Mouse (Mus musculus) lung, embryonic 15.5 days (tissue): ENCODE measurements around the gene Yif1a. TPM values are rescaled to one million over a fixed set of nuclear protein-coding genes. Genes with fewer than 3 reads are reported as not detected.
A peak's percentile ranks its signal among the peaks of the same experiment; 100 is the strongest.

Source experiments
- ATAC-seq: fragments of 200-750 bp; cut with Nextera tagmentation; 2 replicates; pipeline ENCODE4 v1.8.0; 2017; ENCODE audit warnings: moderate number of reproducible peaks, borderline replicate concordance; ENCODE audit not compliant: low FRiP score, low TSS enrichment; ENCODE audit errors: extremely low read depth
- H3K27ac ChIP-seq: fragments of 300-500 bp; sonication (generic); 2 replicates; pipeline ENCODE4 v1.5.1; 2015; ENCODE audit warnings: moderate library complexity, mild to moderate bottlenecking, inconsistent platforms
- H3K27me3 ChIP-seq: fragments of 300-500 bp; sonication (generic); 2 replicates; pipeline ENCODE4 v1.6.1; 2015; ENCODE audit warnings: inconsistent platforms
- H3K36me3 ChIP-seq: fragments of 300-500 bp; sonication (generic); 2 replicates; pipeline ENCODE4 v1.6.1; 2015; ENCODE audit warnings: inconsistent platforms
- H3K4me1 ChIP-seq: fragments of 300-500 bp; sonication (generic); 2 replicates; pipeline ENCODE4 v1.6.1; 2015; ENCODE audit warnings: inconsistent platforms
- H3K4me2 ChIP-seq: fragments of 300-500 bp; sonication (generic); 2 replicates; pipeline ENCODE4 v1.6.1; 2015; ENCODE audit warnings: inconsistent platforms, mild to moderate bottlenecking, moderate library complexity
- H3K4me3 ChIP-seq: fragments of 300-500 bp; sonication (generic); 2 replicates; pipeline ENCODE4 v1.5.1; 2015; ENCODE audit warnings: mild to moderate bottlenecking, inconsistent platforms
- H3K9ac ChIP-seq: fragments of 300-500 bp; sonication (generic); 2 replicates; pipeline ENCODE4 v1.6.1; 2015; ENCODE audit warnings: inconsistent platforms
- H3K9me3 ChIP-seq: fragments of 300-500 bp; sonication (generic); 2 replicates; pipeline ENCODE4 v1.6.1; 2016; ENCODE audit warnings: inconsistent platforms
- WGBS: fragments of 180-500 bp; shearing (Covaris S2); methylation state at CpG from one replicate; pipeline ENCODE4 v1.1.7; 2015; 5-methylcytosine and 5-hydroxymethylcytosine counted together
- polyA plus RNA-seq: library from polyadenylated mRNA; unstranded; fragments of >200 nt; fragmentation: Nextera tagmentation; extraction: Ambion mirVana; gene quantifications from 2 replicates; pipeline ENCODE4 v1.2.1, GENCODE M21; 2015

Yif1a gene
- polyA plus RNA-seq, 1 experiment from 2014 or later: 96.8 TPM

DNA sequence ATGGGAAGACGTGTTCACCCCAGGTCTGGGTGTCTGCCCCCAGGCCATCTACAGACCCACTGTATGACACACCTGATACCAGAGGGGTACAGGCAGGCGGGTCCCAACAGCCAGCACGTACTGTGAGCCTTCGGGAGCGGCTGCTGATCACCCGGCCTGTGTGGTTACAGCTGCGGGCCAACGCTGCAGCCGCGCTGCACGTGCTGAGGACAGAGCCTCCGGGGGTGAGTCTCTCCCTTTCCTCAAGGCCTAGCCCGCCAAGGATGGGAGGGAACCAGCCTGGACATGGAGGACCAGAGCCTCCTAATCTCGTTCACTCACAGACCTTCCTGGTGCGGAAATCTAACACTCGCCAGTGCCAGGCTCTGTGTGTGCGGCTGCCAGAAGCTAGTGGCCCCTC is 37.3 kb upstream of the Yif1a start:
- H3K9ac ChIP-seq: peak overlapping the region; percentile 24; the same call in 1 of the 2 replicates
- no peaks in the 10 kb centered on the region for H3K9me3 ChIP-seq
- 9% methylated on average over 17 of the region's 17 CpGs for WGBS
- peak overlapping the region; percentile 55 for H3K4me2 ChIP-seq
- H3K27ac ChIP-seq: peak overlapping the region; percentile 35; the same call in 1 of the 2 replicates
- peaks cover 15% of the 10 kb centered on the region for H3K27me3 ChIP-seq
- peak overlapping the region; percentile 35 for H3K4me3 ChIP-seq
- H3K36me3 ChIP-seq: peaks cover 22% of the 10 kb centered on the region
- 0 out of 2 replicates have a peak, but pooled peaks have one; percentile 14 for ATAC-seq
- H3K4me1 ChIP-seq: peaks cover 26% of the 10 kb centered on the region

DNA sequence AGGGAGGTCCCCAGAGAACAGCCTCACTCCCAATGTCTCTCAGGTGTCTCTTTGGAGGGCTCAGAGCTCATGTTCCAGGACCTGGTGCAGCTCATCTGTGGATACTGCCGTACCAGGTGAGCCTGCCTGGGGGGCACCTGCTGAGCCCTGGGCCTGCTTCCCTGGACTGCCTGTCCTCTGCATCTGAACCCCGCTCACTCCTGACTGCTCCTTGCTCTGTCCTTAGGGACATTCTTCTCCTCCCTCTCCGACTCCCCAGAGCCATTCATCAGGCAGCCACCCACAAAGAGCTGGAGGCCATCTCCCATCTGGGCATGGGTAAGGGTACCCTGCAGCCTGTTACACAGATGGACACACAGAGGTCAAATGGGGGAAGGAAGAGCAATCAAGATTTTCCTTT is 36.8 kb upstream of the Yif1a start:
- peak overlapping the region; percentile 35; the same call in 1 of the 2 replicates for H3K27ac ChIP-seq
- 59% methylated on average over 3 of the region's 3 CpGs for WGBS
- H3K9ac ChIP-seq: 0 out of 2 replicates have a peak overlapping the region, but pooled peaks have one; percentile 24

DNA sequence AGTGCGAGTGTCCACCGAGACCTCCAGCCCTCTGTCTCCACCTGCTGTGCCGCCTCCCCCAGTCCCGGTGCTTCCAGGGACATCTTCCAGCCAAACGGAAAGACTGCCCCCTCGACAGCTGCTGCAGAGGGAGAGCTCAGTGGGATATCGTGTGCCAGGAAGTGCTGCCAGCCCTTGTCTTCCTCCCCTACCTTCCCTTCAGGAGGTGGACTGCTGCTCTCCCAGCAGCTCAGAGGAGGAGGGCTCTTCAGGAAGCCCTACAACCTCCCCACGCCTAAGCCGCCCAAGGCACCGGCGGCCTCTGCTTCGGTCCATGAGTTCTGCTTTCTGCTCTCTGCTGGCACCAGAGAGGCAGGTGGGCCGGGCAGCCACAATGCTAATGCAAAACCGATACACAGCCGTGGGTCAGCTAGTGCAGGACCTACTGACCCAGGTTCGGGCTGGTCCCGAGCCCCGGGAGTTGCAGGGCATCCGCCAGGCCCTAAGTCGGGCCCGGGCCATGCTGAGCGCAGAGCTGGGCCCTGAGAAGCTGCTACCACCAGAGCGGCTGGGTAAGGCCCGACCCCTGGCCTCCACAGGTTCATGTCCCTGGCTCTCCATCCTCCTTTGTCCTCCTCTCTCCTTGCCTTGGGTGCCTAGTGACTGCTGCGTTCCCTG is 36.0 kb upstream of the Yif1a start:
- 29% methylated on average over 25 of the region's 25 CpGs for WGBS
- peaks cover 15% of the 10 kb centered on the region for H3K27me3 ChIP-seq
- peaks cover 35% of the 10 kb centered on the region for H3K4me1 ChIP-seq
- no peak overlapping the region for H3K9ac ChIP-seq
- H3K36me3 ChIP-seq: peaks cover 11% of the 10 kb centered on the region
- H3K9me3 ChIP-seq: no peaks in the 10 kb centered on the region
- H3K4me3 ChIP-seq: no peak overlapping the region
- H3K27ac ChIP-seq: no peak overlapping the region
- no peak for ATAC-seq
- H3K4me2 ChIP-seq: peak overlapping the region; percentile 55

More for the DNA sequence above, 36.8 kb upstream of the Yif1a start:
- Histone ChIP-seq H3K9me3 (no peaks in the 10 kb centered on the region), H3K27me3 (peaks cover 15% of the 10 kb centered on the region), H3K36me3 (peaks cover 19% of the 10 kb centered on the region), H3K4me1 (peaks cover 29% of the 10 kb centered on the region), H3K4me2 (peak overlapping the region; percentile 55), H3K4me3 (peak overlapping the region; percentile 35)
- ATAC-seq: no peak

DNA sequence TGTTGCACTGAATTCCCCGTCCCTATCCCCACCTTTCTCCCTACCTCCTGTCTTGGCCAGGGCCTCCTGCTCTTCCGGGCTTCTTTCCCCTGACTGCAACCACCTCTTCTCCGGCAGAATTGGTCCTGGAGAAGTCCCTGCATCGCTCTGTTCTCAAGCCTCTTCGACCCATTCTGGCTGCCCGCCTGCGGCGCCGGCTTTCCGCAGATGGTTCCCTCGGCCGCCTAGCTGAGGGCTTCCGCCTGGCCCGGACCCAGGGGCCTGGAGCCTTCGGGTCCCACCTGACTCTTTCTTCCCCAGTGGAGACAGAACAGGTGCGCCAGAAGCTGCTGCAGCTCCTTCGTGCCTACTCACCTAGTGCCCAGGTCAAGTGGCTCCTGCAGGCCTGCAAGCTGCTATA is 35.5 kb upstream of the Yif1a start:
- no peaks in the 10 kb centered on the region for H3K9me3 ChIP-seq
- H3K36me3 ChIP-seq: peaks cover 5% of the 10 kb centered on the region
- no peak for ATAC-seq
- H3K4me1 ChIP-seq: peaks cover 40% of the 10 kb centered on the region
- no peak overlapping the region for H3K9ac ChIP-seq
- no peak overlapping the region for H3K27ac ChIP-seq
- peaks cover 15% of the 10 kb centered on the region for H3K27me3 ChIP-seq
- no peak overlapping the region for H3K4me3 ChIP-seq
- H3K4me2 ChIP-seq: no peak overlapping the region
- 65% methylated on average over 17 of the region's 17 CpGs for WGBS

DNA sequence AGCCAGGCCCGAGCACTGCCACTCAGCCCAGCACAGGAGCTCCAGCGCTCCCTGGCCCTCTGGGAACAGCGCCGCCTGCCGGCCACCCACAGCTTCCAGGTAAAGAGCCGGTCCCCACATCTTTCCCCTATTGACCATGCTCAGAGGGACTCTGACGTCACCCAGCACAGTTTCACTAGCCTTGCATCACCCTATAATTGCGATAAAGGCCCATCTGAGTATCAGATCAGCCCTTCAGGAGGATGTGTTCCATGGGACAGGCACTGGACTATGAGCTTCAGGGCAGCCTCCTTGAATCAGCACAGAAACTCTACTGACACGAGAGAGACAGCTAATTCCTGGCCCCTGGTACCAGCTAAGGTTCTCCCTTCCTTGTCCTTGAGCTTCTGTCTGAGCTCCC is 34.4 kb upstream of the Yif1a start:
- H3K4me2 ChIP-seq: no peak overlapping the region
- H3K36me3 ChIP-seq: peaks cover 4% of the 10 kb centered on the region
- H3K9ac ChIP-seq: no peak overlapping the region
- H3K9me3 ChIP-seq: no peaks in the 10 kb centered on the region
- peaks cover 15% of the 10 kb centered on the region for H3K27me3 ChIP-seq
- H3K4me1 ChIP-seq: peaks cover 51% of the 10 kb centered on the region
- WGBS: 19% methylated on average over 9 of the region's 9 CpGs
- no peak overlapping the region for H3K27ac ChIP-seq
- H3K4me3 ChIP-seq: no peak overlapping the region
- no peak for ATAC-seq

DNA sequence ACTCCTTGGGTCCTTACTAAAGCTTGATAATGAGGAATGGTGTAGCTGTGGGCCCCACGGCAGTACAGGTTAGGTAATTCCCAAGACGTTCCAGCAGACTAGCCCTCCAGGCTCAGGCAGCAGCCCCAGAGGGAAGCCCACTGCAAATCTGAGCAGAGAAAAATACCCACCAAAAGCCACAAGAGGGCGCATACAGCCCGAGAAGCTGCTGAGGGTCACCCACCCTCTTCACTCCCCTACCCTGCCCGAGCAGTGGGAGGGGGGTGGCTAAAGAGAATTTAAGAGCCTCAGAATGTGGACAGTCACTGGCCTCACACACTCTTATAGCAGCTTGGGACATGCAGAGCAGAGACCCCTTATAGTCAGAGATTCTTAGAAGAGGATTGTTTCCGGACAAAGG is 32.1 kb upstream of the Yif1a start:
- no peak overlapping the region for H3K27ac ChIP-seq
- H3K9ac ChIP-seq: no peak overlapping the region
- H3K4me1 ChIP-seq: peaks cover 60% of the 10 kb centered on the region
- H3K36me3 ChIP-seq: no peaks in the 10 kb centered on the region
- 11% methylated on average over 6 of the region's 6 CpGs for WGBS
- no peak overlapping the region for H3K4me3 ChIP-seq
- peaks cover 15% of the 10 kb centered on the region for H3K27me3 ChIP-seq
- H3K9me3 ChIP-seq: no peaks in the 10 kb centered on the region
- H3K4me2 ChIP-seq: no peak overlapping the region
- no peak for ATAC-seq

DNA sequence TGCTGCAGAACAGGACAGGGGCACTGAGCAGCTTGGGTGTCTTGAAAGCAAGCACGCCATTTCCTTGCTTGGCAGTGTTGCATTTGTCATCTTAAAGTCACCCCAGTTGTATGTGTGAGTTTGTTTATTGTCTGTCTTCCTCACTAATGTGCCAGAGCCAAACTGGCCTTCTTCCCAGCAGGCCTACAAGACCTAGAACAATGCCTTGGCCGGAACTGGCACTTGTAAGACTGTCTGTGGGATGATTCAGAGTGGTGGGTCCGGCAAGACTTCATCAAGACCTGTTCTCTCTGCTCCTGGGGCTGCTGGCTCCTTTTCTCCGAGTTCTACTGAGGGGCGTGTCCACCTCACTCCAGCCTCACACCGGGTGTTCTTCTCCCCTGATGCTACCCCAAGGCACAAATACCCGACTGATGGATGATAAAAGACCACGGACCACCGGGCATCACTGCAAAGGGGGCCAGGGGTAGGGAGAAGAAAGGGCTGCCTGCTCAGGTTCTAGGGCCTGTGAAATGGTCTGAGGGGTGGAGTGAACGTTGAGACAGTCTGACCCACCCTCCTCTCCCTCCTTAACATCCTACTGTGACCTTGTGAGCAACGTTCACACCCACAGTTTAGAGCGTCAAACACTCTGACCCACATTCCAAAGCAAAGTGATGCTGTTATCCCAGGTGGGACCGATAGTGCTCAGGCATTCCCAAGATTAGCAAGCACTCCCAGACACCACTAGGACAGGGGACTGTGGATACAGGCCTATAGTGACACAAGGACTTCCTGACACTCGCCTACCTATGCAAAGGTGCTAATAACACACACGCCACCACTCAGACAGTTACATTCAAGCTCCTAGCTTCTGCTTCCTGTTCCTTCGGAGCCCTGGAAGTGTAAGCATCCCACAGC is 30.2 kb upstream of the Yif1a start:
- Histone ChIP-seq H3K9me3 (no peaks in the 10 kb centered on the region), H3K9ac (no peak overlapping the region), H3K36me3 (no peaks in the 10 kb centered on the region), H3K4me2 (peak overlapping the region; percentile 32), H3K4me3 (no peak overlapping the region), H3K4me1 (peaks cover 55% of the 10 kb centered on the region), H3K27me3 (peaks cover 3% of the 10 kb centered on the region; the same call in 1 of the 2 replicates), H3K27ac (peak overlapping the region; percentile 87)
- ATAC-seq: no peak
- WGBS: 16% methylated on average over 16 of the region's 16 CpGs

DNA sequence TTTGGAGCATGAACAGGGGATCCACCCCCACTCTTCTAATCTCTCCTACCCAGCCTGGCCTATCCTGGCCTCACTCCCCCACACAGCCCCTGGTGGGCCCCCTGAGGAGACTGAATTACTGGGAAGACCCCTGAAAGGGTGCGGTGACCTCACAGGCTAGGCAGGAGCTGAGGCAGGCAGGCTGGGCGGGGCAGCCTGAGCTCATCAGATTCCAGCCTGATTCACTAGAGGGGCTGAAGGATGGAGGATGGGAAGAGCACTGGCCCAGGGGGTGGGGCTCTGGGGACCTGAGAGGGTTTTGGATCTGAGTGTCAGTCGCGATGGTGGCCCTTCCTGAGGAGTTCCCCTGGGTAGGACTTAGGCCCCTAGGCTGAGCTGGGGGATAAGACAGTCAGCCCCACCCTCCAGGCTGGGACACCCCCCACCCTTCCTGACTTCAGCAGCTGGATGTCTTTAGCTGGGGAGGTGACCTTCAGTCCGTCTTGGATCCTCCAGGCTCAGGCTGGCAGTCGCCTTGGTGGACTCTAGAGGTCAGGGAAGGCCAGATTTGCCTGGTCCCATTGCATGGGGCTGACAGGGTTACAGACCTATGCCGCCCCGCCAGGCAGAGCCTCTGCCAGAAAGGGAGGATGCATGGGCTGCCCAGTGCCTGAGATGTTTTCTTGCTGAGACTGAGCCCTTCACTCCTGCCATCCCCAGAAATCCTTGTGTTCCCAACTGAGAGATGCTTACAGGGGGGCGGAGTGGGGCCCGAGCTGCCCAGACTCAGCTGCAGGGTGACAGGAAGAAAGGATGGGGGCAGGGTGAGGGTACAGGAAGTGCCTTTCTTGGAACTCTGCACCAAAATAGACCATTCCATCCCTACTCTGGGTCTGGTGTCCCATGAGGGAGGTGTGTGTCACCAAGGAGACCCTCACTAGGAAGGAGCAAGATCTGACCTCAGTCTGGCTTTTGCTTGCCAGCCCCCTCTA is 29.3 kb upstream of the Yif1a start:
- 8% methylated on average over 10 of the region's 10 CpGs for WGBS
- H3K4me2 ChIP-seq: peak overlapping the region; percentile 32
- peaks cover 55% of the 10 kb centered on the region for H3K4me1 ChIP-seq
- no peaks in the 10 kb centered on the region for H3K36me3 ChIP-seq
- 0 out of 2 replicates have a peak overlapping the region, but pooled peaks have one; percentile 5 for H3K9ac ChIP-seq
- H3K27me3 ChIP-seq: no peaks in the 10 kb centered on the region
- peak; percentile 54 for ATAC-seq
- no peaks in the 10 kb centered on the region for H3K9me3 ChIP-seq
- H3K27ac ChIP-seq: peak overlapping the region; percentile 87
- H3K4me3 ChIP-seq: no peak overlapping the region

DNA sequence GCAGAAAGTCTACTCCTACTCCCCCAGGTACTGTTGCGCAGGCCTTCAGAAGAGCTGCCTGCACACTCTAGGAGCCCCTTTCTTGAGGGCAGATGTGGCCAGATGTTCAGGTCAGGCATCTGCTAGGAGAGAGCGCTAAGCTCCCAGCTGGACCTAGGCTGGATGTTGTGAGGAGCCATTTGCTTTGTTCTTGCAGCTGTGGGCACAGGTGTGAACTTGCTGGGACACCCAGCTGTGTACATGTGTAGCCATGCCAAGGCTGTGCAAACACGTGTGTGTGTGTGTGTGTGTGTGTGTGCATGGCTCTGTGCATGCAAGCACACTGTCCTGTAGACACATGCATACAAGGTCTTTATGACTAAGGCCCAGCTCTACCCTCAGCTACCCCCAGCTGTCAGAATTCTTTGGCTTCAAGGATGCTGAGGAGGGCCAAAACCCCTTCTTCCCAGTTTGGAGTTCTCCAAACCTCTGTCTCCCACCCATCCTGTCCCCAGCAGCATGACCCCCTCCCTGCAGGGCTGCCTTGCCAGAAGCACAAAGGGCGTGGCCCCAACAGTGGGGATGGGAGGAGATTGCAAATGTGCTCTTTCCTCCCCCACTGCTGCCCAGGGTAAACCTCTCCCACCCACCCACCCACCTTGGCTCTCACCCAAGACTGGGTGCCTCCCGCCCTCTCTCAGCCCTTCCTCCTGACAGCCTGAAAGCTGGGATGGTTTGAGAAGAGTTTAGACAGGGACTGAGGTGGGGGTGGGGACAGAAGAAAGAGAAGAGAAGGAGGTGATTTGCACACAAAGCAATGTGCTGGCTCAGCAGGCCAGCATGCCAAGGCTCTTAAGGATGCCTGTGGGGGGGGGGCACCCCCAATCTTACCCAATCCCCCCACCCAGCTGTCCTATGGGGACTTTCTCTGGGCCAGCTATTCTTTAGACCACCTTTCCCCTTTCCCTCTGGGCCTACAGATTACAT is 27.7 kb upstream of the Yif1a start:
- ATAC-seq: peak; percentile 64
- Histone ChIP-seq H3K4me1 (peaks cover 62% of the 10 kb centered on the region), H3K9me3 (no peaks in the 10 kb centered on the region), H3K27ac (peak overlapping the region; percentile 87), H3K4me3 (no peak overlapping the region), H3K9ac (no peak overlapping the region), H3K27me3 (no peaks in the 10 kb centered on the region), H3K36me3 (no peaks in the 10 kb centered on the region), H3K4me2 (no peak overlapping the region)
- WGBS: 25% methylated on average over 5 of the region's 5 CpGs

DNA sequence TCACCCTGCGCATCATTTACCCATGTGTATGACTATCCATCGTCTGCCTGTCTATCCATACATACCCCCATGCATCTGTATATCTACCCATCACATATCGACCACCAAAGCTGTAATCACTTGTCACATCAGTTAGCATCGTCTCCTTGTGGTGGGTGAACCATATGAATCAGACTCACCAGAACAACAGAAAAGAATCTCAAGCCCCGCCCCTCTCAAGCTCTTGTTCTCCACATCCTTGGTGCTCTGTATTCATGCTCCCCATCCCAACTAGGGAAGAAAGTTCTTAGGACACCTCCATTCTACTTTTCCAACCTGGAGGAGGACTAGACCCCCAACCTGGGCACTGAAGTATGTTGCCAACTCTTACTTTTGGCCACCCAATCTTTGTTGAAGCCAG is 26.3 kb upstream of the Yif1a start:
- Histone ChIP-seq H3K27ac (no peak overlapping the region), H3K4me1 (peaks cover 62% of the 10 kb centered on the region), H3K4me2 (no peak overlapping the region), H3K9me3 (no peaks in the 10 kb centered on the region), H3K27me3 (peaks cover 4% of the 10 kb centered on the region; the same call in 1 of the 2 replicates), H3K4me3 (no peak overlapping the region), H3K36me3 (no peaks in the 10 kb centered on the region), H3K9ac (no peak overlapping the region)
- ATAC-seq: no peak
- WGBS: 69% methylated on average over 5 of the region's 5 CpGs
